Mouse (Mus musculus): ENCODE results near the gene Dnaja2.
A peak's percentile ranks its signal among the peaks of the same experiment; 100 is the strongest.

The Dnaja2 gene

DNA sequence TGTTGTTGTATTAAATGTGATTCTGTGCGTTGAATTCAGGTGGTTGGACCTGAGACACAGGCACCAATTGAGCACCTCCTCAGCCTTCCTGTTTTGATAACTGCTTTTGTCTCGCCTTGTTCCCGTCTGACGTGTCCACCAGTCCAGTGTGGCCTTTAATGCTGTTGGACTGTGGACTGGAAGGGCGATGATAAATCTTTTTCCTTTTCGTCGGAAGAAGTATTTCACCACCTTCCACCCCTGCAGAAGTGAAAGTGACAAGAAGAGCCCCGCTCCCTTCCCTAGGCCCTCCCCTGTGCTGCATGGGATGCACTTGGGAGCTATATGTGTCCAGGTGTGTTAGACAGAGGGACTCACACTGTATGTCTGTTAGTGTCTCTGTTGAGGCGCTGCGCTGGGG lies 54.7 kb downstream of the Dnaja2 start:
- no peak for DNase-seq

GRCm38 (mm10) chr8:85498577-85498976 lies 56.6 kb downstream of the Dnaja2 start:
- no peak for DNase-seq

- no peak for DNase-seq
Measured at GRCm38 (mm10) chr8:85496778-85497177, 58.4 kb downstream of the Dnaja2 start.

- no peak for DNase-seq
Measured at GRCm38 (mm10) chr8:85496125-85496524, 59.0 kb downstream of the Dnaja2 start.

- no peak for DNase-seq
Measured at GRCm38 (mm10) chr8:85492940-85493931, 61.9 kb downstream of the Dnaja2 start.

DNA sequence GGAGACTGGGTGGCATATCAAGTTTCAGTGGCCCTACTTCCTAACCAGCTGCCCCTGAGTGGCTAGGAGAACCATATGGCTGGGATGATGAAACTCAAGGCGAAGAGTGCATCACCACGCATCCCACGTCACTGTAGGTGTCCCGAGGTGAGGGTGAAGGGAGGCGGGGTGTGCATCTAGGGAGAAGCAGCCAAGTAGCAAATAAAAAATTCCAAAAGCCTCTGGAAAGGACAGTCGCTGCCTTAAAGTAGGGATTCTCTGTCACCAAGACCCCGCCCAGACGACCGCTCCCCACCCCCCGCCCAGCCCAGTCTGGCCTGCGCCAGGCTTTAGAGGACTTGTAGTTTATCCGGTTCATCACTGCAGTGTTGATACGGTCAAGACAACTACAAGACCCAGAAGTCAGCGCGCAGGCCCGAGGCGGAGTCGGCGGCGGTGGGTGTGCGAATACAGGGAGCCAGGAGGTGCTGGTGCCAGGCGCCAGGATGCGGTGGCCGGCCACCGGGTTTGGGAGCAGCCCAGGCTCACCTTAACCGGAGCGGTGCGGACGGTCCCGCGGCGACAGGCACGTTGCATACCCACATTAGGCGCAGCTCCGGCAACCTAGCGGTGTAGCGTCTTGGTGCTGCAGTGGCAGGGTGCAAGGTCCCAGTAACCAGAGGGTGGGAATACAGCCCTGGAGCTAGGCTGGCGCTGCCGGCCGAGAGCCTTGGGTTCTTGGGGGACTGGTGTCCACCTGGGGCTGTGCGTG lies 62.8 kb downstream of the Dnaja2 start, which contains the start of gene Gpt2:
TSS of gene Gpt2 (plus strand) at position 452 of the 751 bp plus-strand sequence.
- DNase-seq = peak; percentile 87

DNA sequence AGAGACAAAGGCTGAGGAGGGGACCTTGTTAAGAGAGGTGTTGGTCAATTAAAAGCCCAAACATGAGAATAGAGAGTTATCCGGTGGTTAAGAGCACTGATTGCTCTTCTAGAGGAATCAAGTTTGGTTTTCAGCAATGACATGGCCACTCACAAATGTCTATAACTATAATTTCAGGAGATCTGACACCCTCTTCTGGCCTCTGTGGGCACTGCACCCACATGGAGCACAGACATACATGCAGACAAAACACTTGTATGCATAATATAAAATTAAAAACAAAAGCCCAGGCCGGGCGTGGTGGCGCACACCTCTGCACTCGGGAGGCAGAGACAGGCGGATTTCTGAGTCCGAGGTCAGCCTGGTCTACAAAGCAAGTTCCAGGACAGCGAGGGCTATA lies 65.6 kb downstream of the Dnaja2 start:
- DNase-seq = no peak

DNA sequence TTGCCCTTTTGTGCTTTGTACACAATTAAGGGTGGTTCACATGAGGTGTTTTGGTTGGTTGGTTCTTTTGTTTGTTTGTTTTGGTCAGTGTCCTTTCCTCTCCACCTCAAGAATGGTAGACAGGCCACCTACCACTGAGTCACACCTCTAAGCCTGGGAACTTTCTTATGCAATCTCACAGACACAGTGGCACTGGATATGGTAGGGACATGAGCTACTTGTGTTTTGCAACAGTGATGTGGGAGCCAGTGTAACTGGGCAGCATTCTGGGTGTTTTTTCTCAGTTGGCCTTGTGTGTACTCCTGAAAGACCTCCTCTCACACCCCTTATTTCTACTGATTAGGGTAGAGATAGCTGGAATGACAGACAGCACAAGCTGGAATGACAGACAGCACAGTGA lies 66.5 kb downstream of the Dnaja2 start:
- DNase-seq = no peak

GRCm38 (mm10) chr8:85487906-85488620 lies 67.1 kb downstream of the Dnaja2 start:
- DNase-seq = no peak

All from liver (tissue).